Mouse (Mus musculus) heart, postnatal 0 days (tissue): ENCODE results near the gene Runx2. TPM values are rescaled to one million over a fixed set of nuclear protein-coding genes. Genes with fewer than 3 reads are reported as not detected.

ENCODE experiments used
- ATAC-seq: fragments of 200-750 bp; cut with Nextera tagmentation; 2 replicates; pipeline ENCODE4 v1.8.0; 2017; ENCODE audit warnings: low read depth, moderate number of reproducible peaks, moderate library complexity; ENCODE audit not compliant: insufficient read depth
- DNase-seq: peaks from one replicate; pipeline ENCODE4 v3.0.0-alpha.2; 2016; ENCODE audit warnings: low spot score
- H3K27ac ChIP-seq: fragments of 300-500 bp; sonication (generic); 2 replicates; pipeline ENCODE4 v1.5.1; 2014; ENCODE audit warnings: low read depth, mild to moderate bottlenecking
- H3K27me3 ChIP-seq: fragments of 300-500 bp; sonication (generic); 2 replicates; pipeline ENCODE4 v1.6.1; 2014; ENCODE audit warnings: low read length, mixed read lengths; ENCODE audit not compliant: control insufficient read depth, insufficient read depth
- H3K36me3 ChIP-seq: fragments of 300-500 bp; sonication (generic); replicated peaks from 2 replicates; pipeline ENCODE4 v1.6.1; 2014; ENCODE audit warnings: low read length, mixed read lengths; ENCODE audit not compliant: control insufficient read depth, insufficient read depth
- H3K4me1 ChIP-seq: fragments of 300-500 bp; sonication (generic); 2 replicates; pipeline ENCODE4 v1.6.1; 2014; ENCODE audit warnings: antibody characterized with exemption; ENCODE audit not compliant: control insufficient read depth, insufficient read depth
- H3K4me2 ChIP-seq: fragments of 300-500 bp; sonication (generic); 2 replicates; pipeline ENCODE4 v1.6.1; 2014; ENCODE audit warnings: low read depth, mild to moderate bottlenecking, low read length, moderate library complexity
- H3K4me3 ChIP-seq: fragments of 300-500 bp; sonication (generic); 2 replicates; pipeline ENCODE4 v1.5.1; 2014; ENCODE audit warnings: low read depth, low read length
- H3K9ac ChIP-seq: fragments of 300-500 bp; sonication (generic); replicated peaks from 2 replicates; pipeline ENCODE4 v1.6.1; 2014; ENCODE audit warnings: low read depth, low read length, mixed read lengths
- H3K9me3 ChIP-seq: fragments of 300-500 bp; sonication (generic); replicated peaks from 2 replicates; pipeline ENCODE4 v1.6.1; 2016; ENCODE audit warnings: low read length; ENCODE audit not compliant: control insufficient read depth
- CTCF ChIP-seq: IDR thresholded peaks from 2 replicates; pipeline ENCODE4 v1.5.1; 2016; ENCODE audit warnings: antibody characterized with exemption, control low read depth, low read depth
- EP300 ChIP-seq: IDR thresholded peaks from 2 replicates; pipeline ENCODE4 v1.6.1; 2016; ENCODE audit warnings: antibody characterized with exemption, low read depth
- WGBS: fragments of 180-500 bp; shearing (Covaris S2); extraction: QIAGEN DNeasy Blood & Tissue Kit; methylation state at CpG from one replicate; pipeline ENCODE4 v1.1.7; 2014; 5-methylcytosine and 5-hydroxymethylcytosine counted together
- polyA plus RNA-seq: library from polyadenylated mRNA; unstranded; fragments of >200 nt; fragmentation: Nextera tagmentation; extraction: Ambion mirVana; gene quantifications from 2 replicates; pipeline ENCODE4 v1.2.1, GENCODE M21; 2015
- total RNA-seq: library from RNA; depleted of rRNA; stranded (reverse); fragments of >200 nt; gene quantifications from 2 replicates; pipeline ENCODE4 v1.2.3, GENCODE M21; 2014; ENCODE audit warnings: low replicate concordance

Runx2 gene
- total and polyA plus RNA-seq, 2 experiments from 2014 or later = 0.04 TPM; not detected in 1

DNA sequence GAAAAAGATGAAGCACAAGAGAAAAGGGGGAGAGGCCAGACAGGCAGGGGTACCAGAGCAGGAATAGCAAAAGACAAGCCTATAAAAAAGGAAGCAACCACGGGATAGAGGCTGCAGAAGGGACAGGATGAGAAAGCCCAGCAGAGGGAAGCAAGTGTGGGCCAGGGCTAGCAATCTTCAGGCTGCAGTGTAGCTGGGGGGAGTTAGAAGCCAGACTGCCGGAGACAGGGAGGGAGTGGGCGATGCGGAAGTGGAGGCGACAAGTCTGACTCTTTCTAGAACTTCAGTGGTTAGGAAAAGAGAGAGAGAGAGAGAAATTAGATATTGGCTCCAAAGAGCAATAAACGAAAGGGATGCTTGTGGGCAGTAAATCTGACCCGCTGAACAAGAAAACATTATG lies 129.1 kb downstream of the Runx2 start:
- Histone ChIP-seq H3K4me1 (0 out of 2 replicates have a peak, but pooled peaks cover 4% of the 10 kb centered on the region), H3K9ac (no peak overlapping the region), H3K4me3 (no peak overlapping the region), H3K36me3 (no peaks in the 10 kb centered on the region), H3K27ac (no peak overlapping the region), H3K9me3 (no peaks in the 10 kb centered on the region), H3K4me2 (no peak overlapping the region), H3K27me3 (no peaks in the 10 kb centered on the region)
- TF ChIP-seq CTCF = no peak
- no peak for TF ChIP-seq EP300
- ATAC-seq (no peak), DNase-seq (no peak)
- WGBS = 45% methylated on average over 7 of the region's 7 CpGs

DNA sequence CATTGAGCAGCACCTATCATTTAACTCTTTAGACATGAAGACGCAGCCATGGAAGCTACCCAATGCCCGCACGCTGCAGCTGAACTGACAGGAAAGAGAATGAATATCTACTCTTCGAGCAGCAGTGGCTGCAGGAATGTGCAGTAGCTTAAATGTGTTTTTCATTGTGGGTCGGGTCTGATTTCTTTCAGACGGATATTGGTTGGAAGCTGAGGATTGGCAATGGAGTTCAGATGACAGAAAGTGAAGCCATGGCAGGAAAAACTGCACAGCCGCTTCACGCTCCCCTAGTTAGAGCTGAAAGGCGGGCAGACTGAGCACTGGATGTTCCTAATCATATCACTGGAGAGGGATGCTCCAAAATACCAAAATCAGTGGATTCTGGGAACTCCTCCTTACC lies 131.6 kb downstream of the Runx2 start:
- WGBS = 88% methylated on average over 9 of the region's 9 CpGs
- Histone ChIP-seq H3K36me3 (no peaks in the 10 kb centered on the region), H3K4me1 (0 out of 2 replicates have a peak, but pooled peaks cover 4% of the 10 kb centered on the region), H3K9me3 (no peaks in the 10 kb centered on the region; the same call in 1 of the 2 replicates), H3K4me2 (no peak overlapping the region), H3K4me3 (no peak overlapping the region), H3K27ac (no peak overlapping the region), H3K9ac (no peak overlapping the region), H3K27me3 (no peaks in the 10 kb centered on the region)
- ATAC-seq (no peak), DNase-seq (no peak)
- TF ChIP-seq EP300 = no peak
- TF ChIP-seq CTCF = no peak

DNA sequence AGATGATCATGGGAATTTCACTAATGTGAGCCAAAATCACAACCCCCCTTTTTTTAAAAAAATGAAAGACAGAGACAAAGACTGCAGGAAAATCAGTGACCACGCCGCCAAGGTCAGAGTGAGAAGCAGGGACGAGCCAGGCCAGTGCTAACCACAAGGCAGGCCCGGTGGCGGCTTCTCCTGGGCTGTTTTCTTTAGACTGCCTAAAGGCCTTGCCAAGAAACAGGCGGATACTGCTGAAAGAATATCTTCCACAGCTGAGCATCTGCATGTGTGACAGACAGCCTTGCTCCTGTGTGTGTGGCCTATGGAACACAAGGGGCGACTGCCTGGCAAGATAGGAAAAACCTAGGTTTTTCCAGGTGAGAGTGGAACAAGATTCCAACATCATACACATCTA lies 136.8 kb downstream of the Runx2 start:
- H3K36me3 ChIP-seq = no peaks in the 10 kb centered on the region
- no peak overlapping the region for H3K9ac ChIP-seq
- TF ChIP-seq EP300 (no peak), CTCF (no peak)
- H3K4me2 ChIP-seq = no peak overlapping the region
- H3K27ac ChIP-seq = no peak overlapping the region
- no peak overlapping the region for H3K4me3 ChIP-seq
- H3K27me3 ChIP-seq = no peaks in the 10 kb centered on the region
- no peaks in the 10 kb centered on the region; the same call in 1 of the 2 replicates for H3K9me3 ChIP-seq
- DNase-seq = no peak
- H3K4me1 ChIP-seq = 0 out of 2 replicates have a peak, but pooled peaks cover 10% of the 10 kb centered on the region
- no peak for ATAC-seq
- WGBS = 62% methylated on average over 7 of the region's 7 CpGs

DNA sequence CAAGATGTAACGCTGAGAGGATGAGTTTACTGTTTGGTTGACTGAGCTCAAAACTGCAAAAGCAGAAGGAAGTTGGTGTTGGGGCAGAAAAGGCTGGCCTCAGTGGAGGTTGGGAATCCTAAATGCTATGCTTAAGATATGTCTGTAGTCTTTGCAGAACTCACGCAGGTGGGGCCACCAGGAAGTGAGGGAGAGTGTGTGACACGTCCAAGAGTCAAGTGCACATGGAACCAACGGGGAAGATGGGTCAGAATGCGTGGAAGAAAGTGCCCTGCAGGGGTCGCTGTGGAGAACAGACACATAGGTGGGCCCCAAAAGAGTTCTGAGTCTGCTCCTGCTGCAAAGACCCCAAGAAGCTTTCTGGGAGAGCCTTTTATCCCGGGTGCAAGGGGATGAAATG lies 141.8 kb downstream of the Runx2 start:
- Histone ChIP-seq H3K9ac (no peak overlapping the region), H3K4me3 (no peak overlapping the region), H3K27me3 (no peaks in the 10 kb centered on the region), H3K36me3 (no peaks in the 10 kb centered on the region), H3K4me2 (no peak overlapping the region), H3K4me1 (0 out of 2 replicates have a peak, but pooled peaks cover 9% of the 10 kb centered on the region), H3K27ac (0 out of 2 replicates have a peak overlapping the region, but pooled peaks have one; percentile 18), H3K9me3 (no peaks in the 10 kb centered on the region)
- DNase-seq = no peak
- TF ChIP-seq CTCF (peak; percentile 19), EP300 (no peak)
- ATAC-seq = no peak
- 60% methylated on average over 7 of the region's 7 CpGs for WGBS

GRCm38 (mm10) chr17:44671946-44672692 lies 142.5 kb downstream of the Runx2 start:
- no peak overlapping the region for H3K4me3 ChIP-seq
- H3K27ac ChIP-seq = peak overlapping the region; percentile 52; the same call in 1 of the 2 replicates
- peak; percentile 99 for ATAC-seq
- DNase-seq = peak; percentile 82
- 0 out of 2 replicates have a peak, but pooled peaks cover 9% of the 10 kb centered on the region for H3K4me1 ChIP-seq
- TF ChIP-seq CTCF (no peak), EP300 (peak; percentile 83)
- H3K36me3 ChIP-seq = no peaks in the 10 kb centered on the region
- H3K9ac ChIP-seq = no peak overlapping the region
- H3K27me3 ChIP-seq = no peaks in the 10 kb centered on the region
- no peak overlapping the region for H3K4me2 ChIP-seq
- no peaks in the 10 kb centered on the region for H3K9me3 ChIP-seq
- 32% methylated on average over 16 of the region's 16 CpGs for WGBS
